Mouse (Mus musculus): ENCODE results near the gene Prkag1.
"Not testable (repeated sequence)": the region's sequence is repeated elsewhere in the genome, so short reads cannot be mapped to it uniquely, and the experiment has no call there.

Gene Prkag1

GRCm38 (mm10) chr15:98823434-98823833, 7.9 kb downstream of the Prkag1 start:
- DNase-seq (ENCODE audit: low read depth, low spot score): peak; percentile 50

GRCm38 (mm10) chr15:98822147-98822546, 9.2 kb downstream of the Prkag1 start:
- peak; percentile 64 for DNase-seq (ENCODE audit: low read depth, low spot score)

GRCm38 (mm10) chr15:98821403-98821802, 9.9 kb downstream of the Prkag1 start:
- peak; percentile 89 for DNase-seq (ENCODE audit: low read depth, low spot score)

GRCm38 (mm10) chr15:98820937-98821336, 10.4 kb downstream of the Prkag1 start:
- DNase-seq (ENCODE audit: low read depth, low spot score): no peak

- DNase-seq (ENCODE audit: low read depth, low spot score): no peak
Measured at GRCm38 (mm10) chr15:98818171-98818570, 13.2 kb downstream of the Prkag1 start.

GRCm38 (mm10) chr15:98812741-98813424, 18.4 kb downstream of the Prkag1 start:
- DNase-seq (ENCODE audit: low read depth, low spot score): no peak

GRCm38 (mm10) chr15:98810212-98810611, 21.1 kb downstream of the Prkag1 start:
- DNase-seq (ENCODE audit: low read depth, low spot score): not testable (repeated sequence)

- DNase-seq (ENCODE audit: low read depth, low spot score): no peak
Measured at GRCm38 (mm10) chr15:98809390-98809789, 21.9 kb downstream of the Prkag1 start, which contains the start of gene Ddn. TSS of gene Ddn (minus strand) at chr15:98809490.

- no peak for DNase-seq (ENCODE audit: low read depth, low spot score)
Measured at GRCm38 (mm10) chr15:98808651-98809134, 22.6 kb downstream of the Prkag1 start.

- DNase-seq (ENCODE audit: low read depth, low spot score): peak; percentile 40
Measured at GRCm38 (mm10) chr15:98807895-98808650, 23.2 kb downstream of the Prkag1 start.

GRCm38 (mm10) chr15:98806809-98807770, 24.2 kb downstream of the Prkag1 start:
- peak; percentile 66 for DNase-seq (ENCODE audit: low read depth, low spot score)

GRCm38 (mm10) chr15:98806071-98806808, 25.1 kb downstream of the Prkag1 start:
- peak; percentile 47 for DNase-seq (ENCODE audit: low read depth, low spot score)

- peak; percentile 82 for DNase-seq (ENCODE audit: low read depth, low spot score)
Measured at GRCm38 (mm10) chr15:98805324-98806040, 25.8 kb downstream of the Prkag1 start.

GRCm38 (mm10) chr15:98804054-98804453, 27.3 kb downstream of the Prkag1 start:
- DNase-seq (ENCODE audit: low read depth, low spot score): peak; percentile 75

- no peak for DNase-seq (ENCODE audit: low read depth, low spot score)
Measured at GRCm38 (mm10) chr15:98802926-98803325, 28.4 kb downstream of the Prkag1 start.

GRCm38 (mm10) chr15:98799396-98799795, 31.9 kb downstream of the Prkag1 start:
- DNase-seq (ENCODE audit: low read depth, low spot score): peak; percentile 81

- DNase-seq (ENCODE audit: low read depth, low spot score): no peak
Measured at GRCm38 (mm10) chr15:98798903-98799302, 32.4 kb downstream of the Prkag1 start.

GRCm38 (mm10) chr15:98797835-98798492, 33.4 kb downstream of the Prkag1 start:
- peak; percentile 28 for DNase-seq (ENCODE audit: low read depth, low spot score)

GRCm38 (mm10) chr15:98796803-98797595, 34.3 kb downstream of the Prkag1 start:
- DNase-seq (ENCODE audit: low read depth, low spot score): no peak
